In genomic region chr2:155482021-155482420, GRCm38 (mm10) we compare ENCODE assay signal across 10 mouse cellular contexts. TPM values are rescaled to one million over a fixed set of nuclear protein-coding genes. Genes with fewer than 3 reads are reported as not detected.
A peak's percentile ranks its signal among the peaks of the same experiment; 100 is the strongest.
DNase-seq lines count a peak whose midpoint lies in the region; ATAC-seq lines count a peak whose summit lies in the region.
"Had no signal": no experiment of that assay in that cellular context is flagged by ENCODE, and none has a peak within 500 bp of the region (broad histone marks: within the 10 kb centered on the region; RNA-seq: fewer than 3 reads in every experiment).

No protein-coding gene starts in this region.

- no peaks in the 10 kb centered on the region for H3K9me3 ChIP-seq in hindbrain, embryonic 10.5 days
- 0 out of 2 replicates have a peak, but pooled peaks cover 2% of the 10 kb centered on the region for H3K9me3 ChIP-seq in hindbrain, embryonic 12.5 days (replicated peaks)
- H3K9me3 ChIP-seq: embryonic facial prominence, embryonic 13.5 days had no signal

- no peak for ATAC-seq in hindbrain, embryonic 12.5 days (ENCODE audit: low FRiP score)

- WGBS in hindbrain, embryonic 10.5 days = 43% methylated on average over 3 of the region's 3 CpGs
- 44% methylated on average over 3 of the region's 3 CpGs for WGBS in hindbrain, embryonic 12.5 days

- H3K4me1 ChIP-seq in hindbrain, embryonic 10.5 days (replicated peaks) = no peaks in the 10 kb centered on the region
- no peaks in the 10 kb centered on the region for H3K4me1 ChIP-seq in hindbrain, embryonic 12.5 days
- H3K4me1 ChIP-seq: embryonic facial prominence, embryonic 13.5 days; limb, embryonic 13.5 days had no signal

- no peak overlapping the region for H3K4me2 ChIP-seq in hindbrain, embryonic 12.5 days (replicated peaks)
- H3K4me2 ChIP-seq: embryonic facial prominence, embryonic 13.5 days; limb, embryonic 13.5 days had no signal

- DNase-seq in hindbrain, embryonic 10.5 days (ENCODE audit: low spot score) = peak; percentile 58
- DNase-seq in 3T3-L1 (ENCODE audit: low read depth, low spot score) = peak; percentile 91
- peak; percentile 56 for DNase-seq in MEL-GATA-1-ER (ENCODE audit: extremely low read depth, low read depth)
- DNase-seq in cerebellum, postnatal 14 days = peak; percentile 70 to 83
- peak; percentile 85 for DNase-seq in induced T-regulatory cell, adult 2 months (ENCODE audit: low read depth)
- peak; percentile 89 for DNase-seq in lung, postnatal 36 days
- DNase-seq in telencephalon, adult 2 months (ENCODE audit: low read depth, low spot score) = peak; percentile 38

- no peaks in the 10 kb centered on the region for H3K27me3 ChIP-seq in hindbrain, embryonic 10.5 days (ENCODE audit: insufficient read depth, poor library complexity, severe bottlenecking)
- no peaks in the 10 kb centered on the region for H3K27me3 ChIP-seq in hindbrain, embryonic 12.5 days
- H3K27me3 ChIP-seq: embryonic facial prominence, embryonic 13.5 days; limb, embryonic 13.5 days had no signal

- H3K36me3 ChIP-seq in hindbrain, embryonic 10.5 days = no peaks in the 10 kb centered on the region
- no peaks in the 10 kb centered on the region for H3K36me3 ChIP-seq in hindbrain, embryonic 12.5 days
- H3K36me3 ChIP-seq: embryonic facial prominence, embryonic 13.5 days; limb, embryonic 13.5 days had no signal

- H3K4me3 ChIP-seq in hindbrain, embryonic 10.5 days = no peak overlapping the region
- H3K4me3 ChIP-seq in hindbrain, embryonic 12.5 days = no peak overlapping the region
- H3K4me3 ChIP-seq: embryonic facial prominence, embryonic 13.5 days; limb, embryonic 13.5 days had no signal

- no peak overlapping the region for H3K9ac ChIP-seq in hindbrain, embryonic 12.5 days
- H3K9ac ChIP-seq: embryonic facial prominence, embryonic 13.5 days; limb, embryonic 13.5 days had no signal

- no peak overlapping the region for H3K27ac ChIP-seq in hindbrain, embryonic 10.5 days
- H3K27ac ChIP-seq in hindbrain, embryonic 12.5 days = no peak overlapping the region
- H3K27ac ChIP-seq: embryonic facial prominence, embryonic 13.5 days; limb, embryonic 13.5 days had no signal

RNA-seq across cellular contexts. Expression of gene Ncoa6, which starts 8.3 kb away (rescaled TPM):
- polyA plus RNA-seq in hindbrain, embryonic 10.5 days (2016; fragmentation: Nextera tagmentation; extraction: Ambion mirVana) = 19.2 and 22.4 TPM in 2 replicates
- polyA plus RNA-seq in hindbrain, embryonic 12.5 days (2016; fragmentation: Nextera tagmentation; extraction: Ambion mirVana) = 31.6 and 31.7 TPM in 2 replicates

RNA-seq across cellular contexts. Expression of gene Acss2, which starts 35.7 kb away (rescaled TPM):
- polyA plus RNA-seq in hindbrain, embryonic 10.5 days (2016; fragmentation: Nextera tagmentation; extraction: Ambion mirVana) = 15.6 and 19.7 TPM in 2 replicates
- polyA plus RNA-seq in hindbrain, embryonic 12.5 days (2016; fragmentation: Nextera tagmentation; extraction: Ambion mirVana) = 28.7 and 29.4 TPM in 2 replicates

RNA-seq across cellular contexts. Expression of gene Ggt7, which starts 36.0 kb away (rescaled TPM):
- 16.6 and 33.1 TPM in 2 replicates for polyA plus RNA-seq in hindbrain, embryonic 10.5 days (2016; fragmentation: Nextera tagmentation; extraction: Ambion mirVana)
- polyA plus RNA-seq in hindbrain, embryonic 12.5 days (2016; fragmentation: Nextera tagmentation; extraction: Ambion mirVana) = 39.0 and 41.1 TPM in 2 replicates

Comparison
In these comparisons a context has a peak if more than half of its experiments do, and no peak if none do; other contexts are left out.
1. DNase-seq: peak in every context shown above with its lines; median percentile 91 in 3T3-L1; 89 in lung, postnatal 36 days; 85 in induced T-regulatory cell, adult 2 months; 76 in cerebellum, postnatal 14 days; 58 in hindbrain, embryonic 10.5 days; 56 in MEL-GATA-1-ER; 38 in telencephalon, adult 2 months.